Mouse (Mus musculus): Measurements from ENCODE around the gene Gm20503.

GRCm38 (mm10) chr4:59083430-59083829 lies 80.4 kb downstream of the Gm20503 start:
- TF ChIP-seq CTCF (IDR thresholded peaks at IDR 0.05; ENCODE audit: low read depth) (no peak), EP300 (optimal IDR thresholded peaks at IDR 0.05) (no peak)

Data from stomach, postnatal 0 days (tissue).